Mouse (Mus musculus) frontal cortex, postnatal 25 days (tissue): ENCODE results near the gene Ctf1.
A peak's percentile ranks its signal among the peaks of the same experiment; 100 is the strongest.
"Not testable (repeated sequence)": the region's sequence is repeated elsewhere in the genome, so short reads cannot be mapped to it uniquely, and the experiment has no call there.

Source experiments
- DNase-seq, 2 experiments: peaks; one replicate each; pipeline ENCODE4 v3.0.0; 2022; ENCODE audit warnings: low spot score in 2 of 2

Ctf1 gene

GRCm38 (mm10) chr7:127693290-127693689, 19.2 kb upstream of the Ctf1 start:
- DNase-seq = no peak

- not testable (repeated sequence) for DNase-seq
Measured at GRCm38 (mm10) chr7:127693730-127694129, 18.8 kb upstream of the Ctf1 start.

GRCm38 (mm10) chr7:127698986-127699385, 13.6 kb upstream of the Ctf1 start:
- no peak for DNase-seq

- DNase-seq = no peak
Measured at GRCm38 (mm10) chr7:127700712-127701331, 11.7 kb upstream of the Ctf1 start.

GRCm38 (mm10) chr7:127703561-127704178, 8.9 kb upstream of the Ctf1 start:
- no peak for DNase-seq

- no peak for DNase-seq
Measured at GRCm38 (mm10) chr7:127704598-127704997, 7.9 kb upstream of the Ctf1 start.

GRCm38 (mm10) chr7:127705706-127706105, 6.8 kb upstream of the Ctf1 start:
- DNase-seq = no peak

GRCm38 (mm10) chr7:127707045-127707956, 5.2 kb upstream of the Ctf1 start:
- no peak for DNase-seq

- DNase-seq = no peak
Measured at GRCm38 (mm10) chr7:127707957-127708206, 4.7 kb upstream of the Ctf1 start.

- DNase-seq = peak; percentile 64 to 72
Measured at GRCm38 (mm10) chr7:127708207-127709078, 4.1 kb upstream of the Ctf1 start, which contains the start of gene Bcl7c. Bcl7c (minus strand) TSS chr7:127708933.

GRCm38 (mm10) chr7:127709261-127709979, 3.1 kb upstream of the Ctf1 start:
- DNase-seq = no peak

GRCm38 (mm10) chr7:127711031-127711430, 1.5 kb upstream of the Ctf1 start:
- DNase-seq = no peak

- no peak for DNase-seq
Measured at GRCm38 (mm10) chr7:127711456-127711855, 1.1 kb upstream of the Ctf1 start.

- no peak for DNase-seq
Measured at GRCm38 (mm10) chr7:127714816-127715215, 2.3 kb downstream of the Ctf1 start.

- DNase-seq = peak in 1 of 2 experiments; percentile 25
Measured at GRCm38 (mm10) chr7:127716992-127717391, 4.5 kb downstream of the Ctf1 start.

- DNase-seq = no peak
Measured at GRCm38 (mm10) chr7:127718339-127718738, 5.8 kb downstream of the Ctf1 start.

GRCm38 (mm10) chr7:127719258-127719657, 6.7 kb downstream of the Ctf1 start:
- no peak for DNase-seq

- no peak for DNase-seq
Measured at GRCm38 (mm10) chr7:127725490-127725889, 13.0 kb downstream of the Ctf1 start.

GRCm38 (mm10) chr7:127725924-127726323, 13.4 kb downstream of the Ctf1 start:
- no peak for DNase-seq

- DNase-seq = no peak
Measured at GRCm38 (mm10) chr7:127727898-127728297, 15.4 kb downstream of the Ctf1 start.

GRCm38 (mm10) chr7:127730170-127730569, 17.6 kb downstream of the Ctf1 start:
- no peak for DNase-seq
